Mouse (Mus musculus): ENCODE results near the gene Josd2. TPM values are rescaled to one million over a fixed set of nuclear protein-coding genes. Genes with fewer than 3 reads are reported as not detected.

Josd2 gene
- total and polyA plus RNA-seq, 3 experiments: 33.9 to 57.7 (median 54.8) TPM

DNA sequence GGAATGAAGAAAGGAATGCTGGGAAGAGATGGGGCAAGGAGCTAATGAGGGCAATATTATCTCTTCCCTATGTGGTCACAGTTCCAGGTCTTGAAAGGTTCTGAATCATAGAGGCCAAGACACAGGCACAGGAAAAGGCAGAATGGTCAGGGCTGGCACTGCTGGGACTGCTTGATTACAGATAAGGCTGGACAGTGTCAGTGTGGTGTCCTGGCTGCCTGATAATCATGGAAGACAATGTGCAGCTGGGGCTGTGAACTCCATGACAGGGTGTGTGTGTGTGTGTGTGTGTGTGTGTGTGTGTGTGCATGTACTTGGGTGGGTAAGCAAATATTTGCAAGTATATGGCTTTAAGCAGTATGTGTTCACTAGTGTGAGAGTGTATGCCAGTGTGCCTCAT lies 39.7 kb downstream of the Josd2 start:
- H3K4me3 ChIP-seq (replicated peaks in 1 of 3; ENCODE audit: low read depth in 2 of 3, low read length in 2 of 3, poor library complexity in 1 of 3): no peak overlapping the region
- in situ Hi-C loops (cut with MboI; ENCODE audit: low pct_ligation_motif_present, low pct_unique_long_range_greater_than_20kb, low sequenced_read_pairs): loop anchor here (5.0 kb wide), 2 partner anchors 45 to 140 kb away; partner anchors contain the start of gene Nr1h2
- dilution Hi-C loops (cut with MboI; ENCODE audit: extremely low pct_ligation_motif_present, extremely low pct_unique_long_range_greater_than_20kb, low sequenced_read_pairs): no loop called here

GRCm38 (mm10) chr7:44519240-44519913 lies 51.6 kb downstream of the Josd2 start:
- TF ChIP-seq SMC3 (IDR thresholded peaks at IDR 0.05; ENCODE audit: low read depth, low read length): peak; percentile 36
- TF ChIP-seq USF1 (IDR thresholded peaks at IDR 0.05; ENCODE audit: low read depth, low read length): no peak
- peak in 1 of 2 experiments; percentile 60; a peak in 2 of 4 replicates for TF ChIP-seq CTCF (conservative IDR thresholded peaks at IDR 0.05 in 1 of 2, IDR thresholded peaks at IDR 0.05 in 1 of 2; ENCODE audit: low read depth in 2 of 2, low read length in 2 of 2)
- TF ChIP-seq RAD21 (IDR thresholded peaks at IDR 0.05; ENCODE audit: low read depth, low read length): peak; percentile 58
- dilution Hi-C loops (cut with MboI; ENCODE audit: extremely low pct_ligation_motif_present, extremely low pct_unique_long_range_greater_than_20kb, low sequenced_read_pairs): no loop called here

More for the DNA sequence above, 39.7 kb downstream of the Josd2 start:
- Histone ChIP-seq H3K9me3 (replicated peaks; ENCODE audit: low read length) (peaks cover 14% of the 10 kb centered on the region), H3K9ac (ENCODE audit: insufficient read depth, low read depth) (no peak overlapping the region), H3K36me3 (replicated peaks in 1 of 2; ENCODE audit: control insufficient read depth in 1 of 2, insufficient read depth in 1 of 2, low read length in 1 of 2) (peaks cover 65 to 94% of the 10 kb centered on the region in 2 experiments), H3K27me3 (replicated peaks) (no peaks in the 10 kb centered on the region), H3K4me2 (ENCODE audit: insufficient read depth, low read depth, poor library complexity, severe bottlenecking) (no peak overlapping the region), H3K4me1 (ENCODE audit: control insufficient read depth in 1 of 2, insufficient read depth in 2 of 2) (no peaks in the 10 kb centered on the region), H3K27ac (ENCODE audit: insufficient read depth, low read depth) (no peak overlapping the region), H3K79me2 (replicated peaks; ENCODE audit: control insufficient read depth, extremely low read depth, insufficient read depth, poor library complexity, severe bottlenecking) (no peaks in the 10 kb centered on the region)
- DNase-seq (ENCODE audit: extremely low read depth): no peak
- TF ChIP-seq ETS1 (conservative IDR thresholded peaks at IDR 0.05; ENCODE audit: low read depth, low read length): no peak
- no peak for TF ChIP-seq POLR2AphosphoS2 (IDR thresholded peaks at IDR 0.05; ENCODE audit: low read depth, low read length)
- TF ChIP-seq JUND (conservative IDR thresholded peaks at IDR 0.05; ENCODE audit: low read depth, low read length): no peak
- no peak for TF ChIP-seq CTCF (conservative IDR thresholded peaks at IDR 0.05 in 1 of 2, IDR thresholded peaks at IDR 0.05 in 1 of 2; ENCODE audit: low read depth in 2 of 2, low read length in 2 of 2)
- no peak for TF ChIP-seq ZMIZ1 (IDR thresholded peaks at IDR 0.05; ENCODE audit: low read depth, low read length)
- TF ChIP-seq HCFC1 (IDR thresholded peaks at IDR 0.05; ENCODE audit: low read depth, low read length): no peak
- TF ChIP-seq MEF2A (IDR thresholded peaks at IDR 0.05; ENCODE audit: borderline replicate concordance, low read depth, low read length): no peak
- TF ChIP-seq SIN3A (IDR thresholded peaks at IDR 0.05; ENCODE audit: low read length): no peak
- TF ChIP-seq USF2 (conservative IDR thresholded peaks at IDR 0.05; ENCODE audit: low read depth, low read length): no peak
- TF ChIP-seq PAX5 (IDR thresholded peaks at IDR 0.05; ENCODE audit: low read length): no peak
- TF ChIP-seq ELF1 (IDR thresholded peaks at IDR 0.05; ENCODE audit: low read depth, low read length): no peak
- no peak for TF ChIP-seq ZNF384 (IDR thresholded peaks at IDR 0.05; ENCODE audit: low read depth, low read length)
- TF ChIP-seq RAD21 (IDR thresholded peaks at IDR 0.05; ENCODE audit: low read depth, low read length): no peak

More at GRCm38 (mm10) chr7:44519240-44519913, 51.6 kb downstream of the Josd2 start:
- no peaks in the 10 kb centered on the region for H3K9me3 ChIP-seq (replicated peaks; ENCODE audit: low read length)
- H3K9ac ChIP-seq (ENCODE audit: insufficient read depth, low read depth): no peak overlapping the region
- H3K27ac ChIP-seq (ENCODE audit: insufficient read depth, low read depth): no peak overlapping the region
- no peak overlapping the region for H3K4me2 ChIP-seq (ENCODE audit: insufficient read depth, low read depth, poor library complexity, severe bottlenecking)
- DNase-seq (ENCODE audit: extremely low read depth): peak; percentile 45
- no peak overlapping the region for H3K4me3 ChIP-seq (replicated peaks in 1 of 3; ENCODE audit: low read depth in 2 of 3, low read length in 2 of 3, poor library complexity in 1 of 3)
- H3K79me2 ChIP-seq (replicated peaks; ENCODE audit: control insufficient read depth, extremely low read depth, insufficient read depth, poor library complexity, severe bottlenecking): no peaks in the 10 kb centered on the region
- in situ Hi-C loops (cut with MboI; ENCODE audit: low pct_ligation_motif_present, low pct_unique_long_range_greater_than_20kb, low sequenced_read_pairs): no loop called here
- peaks cover under 1 to 26% of the 10 kb centered on the region in 2 experiments; a peak in 3 of 4 replicates for H3K4me1 ChIP-seq (ENCODE audit: control insufficient read depth in 1 of 2, insufficient read depth in 2 of 2)
- peaks cover 17 to 64% of the 10 kb centered on the region in 2 experiments for H3K36me3 ChIP-seq (replicated peaks in 1 of 2; ENCODE audit: control insufficient read depth in 1 of 2, insufficient read depth in 1 of 2, low read length in 1 of 2)
- no peaks in the 10 kb centered on the region for H3K27me3 ChIP-seq (replicated peaks)

All from CH12.LX (cell line).